Mouse (Mus musculus): ENCODE results near the gene Gse1.

DNA sequence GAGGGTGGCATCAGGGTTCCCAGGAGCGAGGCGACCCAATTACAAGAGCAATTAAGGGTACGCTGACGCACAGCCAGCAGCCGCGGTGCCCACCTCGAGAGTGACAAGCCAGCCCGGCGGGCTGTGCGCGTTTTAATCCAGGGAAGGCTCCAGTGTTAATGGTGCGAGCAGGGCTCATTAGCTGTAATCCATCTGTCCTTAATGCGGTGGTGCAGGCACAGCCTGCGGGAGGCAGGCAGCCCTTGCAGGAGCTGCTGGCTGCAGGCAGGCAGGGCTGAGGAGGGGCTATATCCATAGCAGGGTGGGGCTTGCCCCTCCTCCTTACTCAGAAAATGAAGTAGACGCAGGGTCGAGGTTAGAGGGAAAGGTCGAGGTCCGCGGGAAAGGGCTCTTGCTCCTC lies 211.1 kb downstream of the Gse1 start:
- TF ChIP-seq EP300 (IDR thresholded peaks at IDR 0.05; ENCODE audit: low read depth in 1 of 2, low read length in 2 of 2) (no peak), CHD1 (IDR thresholded peaks at IDR 0.05; ENCODE audit: low read depth, low read length) (no peak), POLR2A (IDR thresholded peaks at IDR 0.05; ENCODE audit: control insufficient read depth in 1 of 2, insufficient read depth in 1 of 2, low read depth in 1 of 2, low read length in 2 of 2, poor library complexity in 1 of 2) (no peak), E2F4 (IDR thresholded peaks at IDR 0.05; ENCODE audit: borderline replicate concordance, low read depth, low read length) (no peak), CHD2 (IDR thresholded peaks at IDR 0.05; ENCODE audit: low read length) (no peak), ZMIZ1 (IDR thresholded peaks at IDR 0.05; ENCODE audit: low read depth, low read length) (no peak), MAX (IDR thresholded peaks at IDR 0.05; ENCODE audit: low read length) (no peak), MYB (IDR thresholded peaks at IDR 0.05; ENCODE audit: low read depth, low read length) (no peak), RCOR1 (IDR thresholded peaks at IDR 0.05; ENCODE audit: low read depth, low read length) (no peak), UBTF (IDR thresholded peaks at IDR 0.05; ENCODE audit: borderline replicate concordance, insufficient read depth, low read depth, low read length) (no peak), ZC3H11A (IDR thresholded peaks at IDR 0.05; ENCODE audit: low read depth, low read length) (no peak), MEF2A (IDR thresholded peaks at IDR 0.05; ENCODE audit: extremely low read depth, insufficient replicate concordance, low read depth, low read length, poor library complexity, severe bottlenecking) (no peak), ZKSCAN1 (IDR thresholded peaks at IDR 0.05; ENCODE audit: low read depth, low read length) (no peak)

Measured in MEL (cell line).